Mouse (Mus musculus) bone marrow macrophage, adult 2 months (primary cell): ENCODE data around the gene Tceal3. TPM values are rescaled to one million over a fixed set of nuclear protein-coding genes. Genes with fewer than 3 reads are reported as not detected.
"Not testable (repeated sequence)": the region's sequence is repeated elsewhere in the genome, so short reads cannot be mapped to it uniquely, and the experiment has no call there.

Experiments used
- H3K27ac ChIP-seq: 2 replicates; pipeline ENCODE4 v1.5.1; 2012; ENCODE audit warnings: low read depth, low read length; ENCODE audit not compliant: insufficient read depth
- H3K4me1 ChIP-seq: 2 replicates; pipeline ENCODE4 v1.6.1; 2012; ENCODE audit warnings: low read length; ENCODE audit not compliant: control insufficient read depth, insufficient read depth
- H3K4me3 ChIP-seq: 2 replicates; pipeline ENCODE4 v1.5.1; 2012; ENCODE audit warnings: mild to moderate bottlenecking, low read length, moderate library complexity; ENCODE audit not compliant: insufficient read depth
- CTCF ChIP-seq: IDR thresholded peaks from 2 replicates; pipeline ENCODE4 v1.5.1; 2012; ENCODE audit warnings: low read depth, mild to moderate bottlenecking, low read length, moderate library complexity
- POLR2A ChIP-seq: IDR thresholded peaks from 2 replicates; pipeline ENCODE4 v1.6.1; 2012; ENCODE audit warnings: mild to moderate bottlenecking, low read depth, low read length, borderline replicate concordance
- polyA plus RNA-seq: library from polyadenylated mRNA; stranded (reverse); fragments of >200 nt; gene quantifications from 2 replicates; pipeline ENCODE4 v1.2.4, GENCODE M21; 2012; ENCODE audit not compliant: missing spikeins, insufficient read depth, insufficient read length

Gene Tceal3
- not detected in 2 replicates for polyA plus RNA-seq

DNA sequence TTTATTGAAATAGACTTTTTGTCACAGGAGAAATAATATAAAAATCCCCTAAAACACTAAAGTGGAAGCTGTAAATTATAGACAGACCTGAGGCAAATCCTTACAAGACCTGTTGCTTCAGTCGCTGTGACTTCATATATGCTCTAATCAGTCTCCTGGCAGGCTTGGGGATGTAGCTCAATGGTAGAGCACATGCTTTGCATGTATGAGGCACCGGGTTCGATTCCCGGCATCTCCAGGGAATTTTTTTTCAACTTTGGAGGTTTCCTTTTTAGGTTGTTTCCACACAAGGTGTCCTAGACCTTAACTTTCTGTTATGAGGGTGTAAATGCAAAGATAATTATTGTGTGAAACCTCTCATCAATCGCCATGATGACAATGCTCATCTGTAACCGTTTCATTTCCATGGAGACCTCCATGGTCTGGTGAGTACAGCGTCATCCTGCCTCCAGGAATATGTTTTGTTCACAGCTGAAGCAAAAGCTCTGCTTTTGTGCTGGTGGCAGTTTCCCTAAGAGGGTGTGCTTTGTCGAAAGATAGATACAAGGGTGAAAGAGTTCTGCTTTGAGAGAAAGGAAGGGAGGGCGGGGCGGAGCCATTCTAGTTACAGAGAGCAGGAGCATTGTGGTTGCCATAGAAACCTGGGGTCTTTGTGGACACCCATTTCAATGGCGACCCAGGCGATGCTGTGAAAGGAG is at the start of gene Tceal3:
Gene Tceal3, plus strand, starts transcription at position 644 of the 698 bp plus-strand sequence.
- Histone ChIP-seq H3K4me3 (no peak within 1 kb of the TSS), H3K4me1 (no peaks in the 10 kb centered on the region), H3K27ac (no peak within 1 kb of the TSS)
- TF ChIP-seq POLR2A (no peak), CTCF (no peak)

- not testable (repeated sequence) for H3K4me1 ChIP-seq, H3K4me3 ChIP-seq, H3K27ac ChIP-seq
These were observed 46.7 kb upstream of the Tceal3 start, which contains the start of gene Kir3dl2 for GRCm38 (mm10) chrX:136543956-136544355. Kir3dl2 (minus strand) TSS chrX:136544056.

DNA sequence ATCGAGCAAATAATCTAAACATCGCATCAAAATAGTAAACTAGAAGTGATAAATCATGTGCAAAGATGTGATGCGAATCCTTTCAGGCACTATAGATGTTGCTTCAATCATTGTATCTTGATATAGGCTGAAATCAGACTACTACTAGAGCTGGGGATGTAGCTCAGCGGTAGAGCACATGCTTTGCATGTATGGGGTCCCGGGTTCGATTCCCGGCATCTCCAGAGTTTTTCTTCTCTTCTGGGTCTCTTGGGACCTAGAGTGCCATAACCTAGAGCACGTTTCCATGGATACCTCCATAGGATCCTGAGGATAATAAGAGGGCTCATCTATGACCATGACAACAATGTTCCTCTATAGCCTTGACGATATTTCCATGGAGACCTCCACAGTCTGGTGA is 21.5 kb upstream of the Tceal3 start:
- not testable (repeated sequence) for H3K27ac ChIP-seq, H3K4me1 ChIP-seq, H3K4me3 ChIP-seq

GRCm38 (mm10) chrX:136584617-136585016 is 6.0 kb upstream of the Tceal3 start:
- H3K27ac ChIP-seq = no peak overlapping the region
- no peak overlapping the region for H3K4me3 ChIP-seq
- H3K4me1 ChIP-seq = no peaks in the 10 kb centered on the region
- no peak for TF ChIP-seq POLR2A
- no peak for TF ChIP-seq CTCF

DNA sequence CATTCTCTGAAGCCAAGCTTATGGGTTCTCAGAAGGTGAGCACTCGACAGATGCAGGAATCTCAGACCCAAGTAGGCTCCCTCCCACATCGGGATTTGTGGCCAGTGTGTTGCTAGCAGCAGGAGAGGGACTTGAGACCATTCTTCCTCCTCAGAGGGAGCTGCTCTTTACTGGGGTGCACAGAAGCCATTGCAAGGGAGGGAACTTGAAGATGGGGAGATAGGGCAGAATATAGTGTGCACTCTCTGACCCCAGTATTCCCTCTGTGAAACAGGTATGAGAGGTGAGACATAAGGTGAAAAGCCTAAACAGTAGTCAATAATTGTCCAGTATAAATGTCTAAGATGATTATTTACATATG is 235 bp downstream of the Tceal3 start:
- Histone ChIP-seq H3K4me3 (no peak overlapping the region), H3K4me1 (no peaks in the 10 kb centered on the region), H3K27ac (no peak overlapping the region)
- TF ChIP-seq POLR2A (no peak), CTCF (no peak)

DNA sequence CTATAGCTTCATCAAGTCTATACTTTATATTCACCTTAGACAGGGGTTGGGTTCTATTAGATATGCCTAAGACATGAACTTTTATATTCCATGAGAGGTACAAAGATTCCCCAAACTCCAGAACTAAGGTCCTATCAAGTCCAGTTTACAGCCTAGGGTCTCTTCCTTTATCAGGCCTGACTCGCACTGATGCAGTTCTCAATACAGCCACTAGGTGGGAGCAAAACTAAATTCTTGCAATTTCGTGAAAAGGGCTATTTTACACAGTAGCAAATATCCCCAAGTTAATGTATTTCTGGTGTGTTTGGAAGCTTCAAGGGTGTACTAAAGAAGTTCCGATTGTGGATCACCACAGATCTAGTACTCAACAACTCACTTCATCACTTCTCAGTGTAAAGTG is 8.8 kb downstream of the Tceal3 start:
- TF ChIP-seq POLR2A (no peak), CTCF (no peak)
- H3K4me3 ChIP-seq = no peak overlapping the region
- H3K27ac ChIP-seq = no peak overlapping the region
- H3K4me1 ChIP-seq = no peaks in the 10 kb centered on the region

DNA sequence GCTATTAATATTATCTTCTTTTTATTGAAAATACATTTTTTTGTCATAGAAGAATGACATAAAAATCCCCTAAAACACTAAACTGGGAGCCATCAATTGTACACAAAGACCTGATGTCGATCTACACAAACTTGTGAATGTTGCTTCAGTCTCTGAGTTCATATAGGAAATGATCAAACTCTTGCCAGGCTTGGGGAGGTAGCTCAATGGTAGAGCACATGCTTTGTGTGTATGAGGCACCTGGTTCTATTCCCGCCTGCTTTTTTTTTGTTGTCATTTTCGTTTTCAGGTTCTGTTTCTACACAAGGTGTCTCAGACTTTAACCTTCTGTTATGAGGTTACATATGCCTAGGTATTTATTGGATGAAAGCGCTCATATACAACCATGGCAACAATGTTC is 16.3 kb downstream of the Tceal3 start:
- TF ChIP-seq POLR2A = no peak
- no peak for TF ChIP-seq CTCF
- Histone ChIP-seq H3K4me3 (no peak overlapping the region), H3K27ac (no peak overlapping the region), H3K4me1 (no peaks in the 10 kb centered on the region)

DNA sequence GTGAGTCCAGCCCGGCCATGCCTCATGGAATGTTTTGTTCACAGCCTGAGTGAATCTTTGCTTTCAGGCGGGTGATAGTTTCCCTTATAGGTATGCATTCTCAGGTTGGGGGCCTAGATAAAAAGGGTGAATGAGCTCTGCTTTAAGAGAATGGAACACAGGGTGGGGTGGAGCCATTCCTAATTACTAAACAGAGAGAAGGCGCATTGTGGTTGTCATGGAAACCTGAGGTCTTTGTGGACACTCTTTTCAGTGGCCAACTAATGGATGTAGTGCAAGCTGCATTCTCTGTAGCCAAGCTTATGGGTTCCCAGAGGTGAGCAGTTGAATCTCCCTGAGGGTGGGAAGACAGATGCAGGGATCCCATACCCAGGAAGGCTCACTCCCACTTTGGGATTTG is 16.8 kb downstream of the Tceal3 start:
- no peak for TF ChIP-seq POLR2A
- H3K27ac ChIP-seq = no peak overlapping the region
- H3K4me3 ChIP-seq = no peak overlapping the region
- no peaks in the 10 kb centered on the region for H3K4me1 ChIP-seq

DNA sequence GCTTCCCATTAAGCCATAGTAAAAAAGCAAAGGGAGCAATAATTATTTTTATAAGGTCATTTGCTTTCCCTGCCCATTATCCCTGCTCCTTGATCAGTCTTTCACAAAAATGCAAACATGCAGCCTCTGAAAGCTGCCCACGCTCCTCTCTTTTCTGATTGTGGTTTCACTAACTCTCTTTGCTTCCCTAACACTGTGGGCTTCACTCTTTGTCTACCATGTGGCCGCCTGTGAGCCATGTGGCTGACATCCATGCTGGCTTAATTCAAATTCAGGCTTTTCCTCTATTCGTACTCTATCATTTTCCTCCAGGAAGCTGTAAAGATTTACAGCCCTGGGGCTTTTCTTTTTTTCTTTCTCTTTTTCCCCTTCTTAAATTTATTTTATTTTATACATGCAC is 20.7 kb downstream of the Tceal3 start:
- no peak overlapping the region for H3K27ac ChIP-seq
- TF ChIP-seq POLR2A = no peak
- no peak for TF ChIP-seq CTCF

GRCm38 (mm10) chrX:136615889-136616288 is 25.2 kb downstream of the Tceal3 start:
- not testable (repeated sequence) for H3K4me1 ChIP-seq, H3K4me3 ChIP-seq, H3K27ac ChIP-seq

More for the DNA sequence above, 20.7 kb downstream of the Tceal3 start:
- Histone ChIP-seq H3K4me3 (no peak overlapping the region), H3K4me1 (no peaks in the 10 kb centered on the region)

- Histone ChIP-seq H3K4me3 (no peak overlapping the region), H3K4me1 (no peaks in the 10 kb centered on the region), H3K27ac (no peak overlapping the region)
- TF ChIP-seq POLR2A = no peak
- TF ChIP-seq CTCF = no peak
These were observed 34.4 kb downstream of the Tceal3 start for GRCm38 (mm10) chrX:136624905-136625569.
